Mouse (Mus musculus) neural tube, embryonic 13.5 days (tissue): ENCODE data around the gene Pxk. TPM values are rescaled to one million over a fixed set of nuclear protein-coding genes. Genes with fewer than 3 reads are reported as not detected.

ENCODE experiments used
- polyA plus RNA-seq: library from polyadenylated mRNA; unstranded; fragments of >200 nt; fragmentation: Nextera tagmentation; extraction: Ambion mirVana; gene quantifications from 2 replicates; pipeline ENCODE4 v1.2.1, GENCODE M21; 2015

Gene Pxk
- polyA plus RNA-seq, 1 experiment from 2014 or later: 67.8 TPM

Other genes with a start within 250 kb of the Pxk start
- gene Gm45521, start 140.9 kb upstream of the Pxk start, polyA plus RNA-seq: 0.31 TPM in 1 of 2 replicates, not detected in the other
- gene Dnase1l3, start 103.6 kb upstream of the Pxk start, polyA plus RNA-seq: 0.06 and 0.12 TPM in 2 replicates
- 26.5 and 28.1 TPM in 2 replicates for gene Abhd6, start 95.3 kb upstream of the Pxk start, polyA plus RNA-seq
- 50.0 and 58.1 TPM in 2 replicates for gene Rpp14, start 17.8 kb upstream of the Pxk start, polyA plus RNA-seq
- gene Pdhb, start 74.8 kb downstream of the Pxk start, polyA plus RNA-seq: 259 and 285 TPM in 2 replicates
- gene Kctd6, start 115.9 kb downstream of the Pxk start, polyA plus RNA-seq: 14.5 and 18.7 TPM in 2 replicates
- gene Acox2, start 161.1 kb downstream of the Pxk start, polyA plus RNA-seq: 0.36 TPM in 1 of 2 replicates, not detected in the other
- 0.84 and 0.91 TPM in 2 replicates for gene Fam107a, start 219.8 kb downstream of the Pxk start, polyA plus RNA-seq